Mouse (Mus musculus): ENCODE results near the gene Psmd3. TPM values are rescaled to one million over a fixed set of nuclear protein-coding genes. Genes with fewer than 3 reads are reported as not detected.

Psmd3 gene
- polyA plus RNA-seq, 1 experiment = 201 TPM

DNA sequence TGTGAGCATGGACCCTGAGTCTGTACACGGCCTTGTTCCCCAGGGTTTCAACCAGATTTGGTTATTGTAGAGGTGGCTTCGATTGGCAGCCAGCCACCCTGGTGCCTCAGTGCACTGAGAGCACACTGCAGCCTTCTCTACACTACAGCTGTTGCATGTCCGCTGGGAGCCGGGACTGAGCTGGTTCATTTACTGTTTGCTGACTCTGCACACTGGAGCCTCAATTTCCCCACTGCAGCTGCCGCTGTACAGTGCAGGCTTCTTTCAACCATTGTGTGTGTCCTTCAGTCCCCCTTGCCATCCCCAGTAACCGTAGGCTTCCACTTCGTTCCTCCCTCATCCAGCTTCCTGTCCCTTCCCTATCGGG lies 57.7 kb downstream of the Psmd3 start:
- TF ChIP-seq CTCF (IDR thresholded peaks at IDR 0.05; ENCODE audit: borderline replicate concordance, extremely low read depth, insufficient read depth, insufficient read length) (no peak), POLR2A (IDR thresholded peaks at IDR 0.05; ENCODE audit: borderline replicate concordance, extremely low read depth, insufficient read depth, insufficient read length, poor library complexity, severe bottlenecking) (no peak)
- peak; percentile 86 for DNase-seq (ENCODE audit: low read depth)

DNA sequence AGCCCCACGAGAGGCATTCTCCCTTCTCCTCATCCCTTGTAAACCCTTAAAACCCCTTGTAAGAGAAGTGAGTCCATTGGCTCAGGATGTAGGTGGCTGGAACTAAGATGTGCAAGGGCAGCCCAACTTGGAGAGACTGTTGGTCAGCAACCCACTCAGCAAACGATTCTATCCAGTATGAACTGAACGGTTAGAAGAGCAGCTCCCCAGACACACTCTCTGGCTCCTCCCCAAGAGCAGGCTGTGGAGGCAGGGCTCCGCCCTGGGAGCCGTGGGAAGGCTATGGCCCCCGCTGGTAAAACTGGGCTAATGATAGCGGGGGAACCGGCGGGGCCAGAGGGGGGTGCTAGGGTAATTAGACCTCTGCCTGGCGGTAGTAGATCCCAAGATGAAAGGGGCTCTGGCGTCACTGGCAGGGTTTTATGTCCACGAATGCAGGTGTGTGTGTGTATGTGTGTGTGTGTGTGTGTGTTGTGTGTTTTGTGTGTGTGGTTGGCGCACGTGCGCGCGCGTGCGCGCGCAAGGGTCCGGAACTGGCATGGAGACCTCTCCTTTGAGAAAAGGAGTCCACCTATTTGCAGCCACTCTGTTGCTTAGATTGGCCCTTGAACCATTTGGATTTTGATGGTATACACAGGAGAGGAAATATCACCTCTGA lies 58.2 kb downstream of the Psmd3 start, which contains the start of gene Thra:
Thra (plus strand) TSS at position 246 of the 658 bp plus-strand sequence.
- TF ChIP-seq POLR2A (IDR thresholded peaks at IDR 0.05; ENCODE audit: borderline replicate concordance, extremely low read depth, insufficient read depth, insufficient read length, poor library complexity, severe bottlenecking) (peak; percentile 29; the same call in 1 of the 2 replicates), CTCF (IDR thresholded peaks at IDR 0.05; ENCODE audit: borderline replicate concordance, extremely low read depth, insufficient read depth, insufficient read length) (no peak)
- DNase-seq (ENCODE audit: low read depth) = peak; percentile 86

DNA sequence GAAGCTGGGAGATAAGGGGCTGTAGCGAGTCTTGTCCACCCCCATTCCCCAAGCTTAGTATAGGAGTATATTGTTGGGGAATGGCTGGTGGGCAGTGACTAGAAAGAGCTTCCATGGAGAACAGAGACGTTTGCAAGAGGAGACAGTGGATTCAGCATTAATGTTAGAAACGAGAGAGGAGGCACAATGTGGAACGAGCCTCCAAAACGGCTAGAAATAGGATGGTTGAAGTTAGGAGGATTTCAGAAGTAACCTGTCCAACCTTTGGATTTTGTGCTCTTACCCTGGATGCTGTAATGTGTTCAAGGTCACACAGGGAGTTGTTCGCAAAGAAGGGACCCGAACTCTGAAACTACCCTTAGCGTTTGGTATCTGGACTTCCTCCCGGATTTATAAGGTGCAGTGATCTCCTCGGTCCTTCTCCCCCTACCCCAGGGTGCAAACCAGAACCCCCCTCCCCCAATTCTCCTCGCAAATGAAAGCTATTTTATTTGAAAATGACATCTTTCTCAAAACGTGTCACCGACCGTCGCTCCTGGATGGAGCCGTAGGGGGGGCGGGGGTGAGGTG lies 58.8 kb downstream of the Psmd3 start:
- TF ChIP-seq POLR2A (IDR thresholded peaks at IDR 0.05; ENCODE audit: borderline replicate concordance, extremely low read depth, insufficient read depth, insufficient read length, poor library complexity, severe bottlenecking) = no peak
- DNase-seq (ENCODE audit: low read depth) = no peak

DNA sequence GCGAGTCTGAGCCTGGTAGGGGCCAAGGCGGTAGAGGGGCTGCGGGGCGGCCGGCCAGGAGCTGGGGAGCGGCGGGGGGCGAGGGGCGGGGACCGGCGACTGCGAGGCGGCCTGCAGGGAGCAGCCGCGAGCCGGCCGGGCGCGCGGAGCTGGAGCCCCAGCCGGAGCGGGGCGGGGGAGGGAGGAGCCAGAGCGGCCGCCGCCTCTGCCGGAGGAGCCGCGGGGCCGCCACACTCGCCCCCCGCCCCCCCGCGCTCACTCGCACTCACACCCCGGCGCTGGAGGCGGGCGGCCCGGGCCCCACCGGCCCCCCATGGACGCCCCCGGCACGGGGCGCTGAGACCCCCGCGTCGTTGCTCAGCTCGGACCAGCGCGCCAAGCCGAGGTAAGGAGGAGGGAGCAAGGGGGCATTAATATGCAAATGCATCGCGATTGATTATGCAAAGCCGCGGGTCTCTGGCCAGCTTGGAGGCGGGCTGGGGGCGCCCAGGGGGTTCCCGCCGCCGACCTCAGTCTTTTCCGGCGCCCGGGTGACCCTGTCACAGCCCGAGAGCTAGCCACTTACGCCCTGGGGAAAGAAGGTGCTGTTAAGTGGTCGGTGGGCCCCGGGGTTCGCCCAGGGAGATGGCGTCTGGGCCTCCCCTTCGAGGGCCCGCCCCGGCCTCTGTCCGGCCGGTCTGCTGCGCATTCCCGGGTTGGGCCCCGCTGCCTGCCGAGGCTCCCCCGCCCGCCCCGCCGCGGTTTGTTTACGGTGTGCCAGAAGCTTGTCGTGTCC lies 59.5 kb downstream of the Psmd3 start:
- DNase-seq (ENCODE audit: low read depth) = peak; percentile 93
- peak; percentile 45; the same call in 1 of the 2 replicates for TF ChIP-seq POLR2A (IDR thresholded peaks at IDR 0.05; ENCODE audit: borderline replicate concordance, extremely low read depth, insufficient read depth, insufficient read length, poor library complexity, severe bottlenecking)
- peak; percentile 35; the same call in 1 of the 2 replicates for TF ChIP-seq CTCF (IDR thresholded peaks at IDR 0.05; ENCODE audit: borderline replicate concordance, extremely low read depth, insufficient read depth, insufficient read length)

DNA sequence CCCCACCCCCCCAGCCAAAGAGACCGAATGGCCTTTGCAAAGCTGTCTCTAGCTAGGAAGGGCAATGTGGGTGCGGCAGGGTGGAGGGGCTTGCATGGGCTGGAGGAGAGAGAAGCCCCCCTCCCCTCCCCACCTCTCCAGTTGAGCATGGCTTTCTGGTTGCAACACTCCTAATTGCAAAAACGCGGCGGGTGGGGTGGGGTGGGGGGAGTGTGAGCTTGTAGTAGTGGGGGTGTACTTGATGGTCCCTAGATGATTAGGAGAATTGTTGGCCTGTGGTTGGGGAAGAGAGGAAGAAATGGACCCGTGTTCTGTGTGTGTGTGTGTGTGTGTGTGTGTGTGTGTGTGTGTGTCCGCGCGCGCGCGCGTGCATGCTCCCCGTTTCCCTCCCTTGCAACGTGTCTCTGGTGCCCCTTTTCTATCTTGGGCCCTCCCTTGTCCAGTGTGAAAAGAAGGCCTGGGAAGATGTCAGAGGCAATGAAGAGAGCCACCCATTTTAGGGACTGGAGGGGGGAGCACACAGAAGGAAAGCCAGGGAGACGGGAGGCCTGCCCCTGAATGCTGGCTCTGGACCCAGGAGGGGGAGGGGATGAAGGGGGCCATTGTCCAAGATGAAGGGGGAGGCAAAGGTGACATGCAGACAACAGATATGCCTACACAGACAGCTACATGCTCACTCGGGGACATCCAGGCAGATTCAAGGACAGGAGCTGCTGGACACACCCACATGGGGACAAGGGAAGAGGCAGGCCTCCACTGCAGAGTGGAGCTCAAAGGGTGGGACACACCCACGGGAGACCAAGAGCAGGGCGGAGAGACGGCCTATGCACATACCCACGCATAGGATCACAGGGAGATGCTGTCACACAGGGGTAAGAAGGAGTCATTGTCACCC lies 60.3 kb downstream of the Psmd3 start:
- no peak for TF ChIP-seq POLR2A (IDR thresholded peaks at IDR 0.05; ENCODE audit: borderline replicate concordance, extremely low read depth, insufficient read depth, insufficient read length, poor library complexity, severe bottlenecking)
- no peak for TF ChIP-seq CTCF (IDR thresholded peaks at IDR 0.05; ENCODE audit: borderline replicate concordance, extremely low read depth, insufficient read depth, insufficient read length)

DNA sequence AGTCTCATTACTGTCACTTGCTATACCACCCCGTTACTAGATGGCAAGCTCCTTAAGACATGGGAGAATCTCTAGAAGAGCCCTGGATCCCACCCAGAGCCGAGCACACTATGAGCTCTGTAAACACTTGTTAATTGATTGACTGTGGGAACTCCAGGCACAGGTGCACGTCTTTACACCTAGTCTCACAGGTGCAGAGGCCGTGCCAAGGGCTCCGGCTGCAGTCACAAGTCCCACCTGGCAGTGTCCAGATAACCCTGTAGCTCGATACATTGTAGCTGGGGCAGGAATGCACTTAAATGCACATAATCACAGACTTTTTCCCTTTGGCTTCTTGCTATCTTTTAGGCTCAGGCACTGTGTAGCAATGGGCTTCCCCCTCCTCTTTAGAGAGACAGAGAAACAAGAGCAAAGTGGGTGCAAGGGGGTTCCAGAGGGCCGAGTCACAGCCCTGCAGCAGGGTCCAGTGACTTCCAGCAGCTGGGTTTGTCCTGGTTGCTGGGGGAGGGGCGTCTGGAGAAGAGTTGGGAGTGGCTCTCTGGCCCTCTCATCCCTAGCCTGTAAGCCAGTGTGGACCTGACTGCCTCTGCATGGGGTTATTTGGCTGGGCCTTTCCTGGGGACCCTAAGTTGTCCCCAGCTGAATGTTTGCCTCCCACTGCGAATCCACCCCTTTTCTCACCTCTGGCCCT lies 61.4 kb downstream of the Psmd3 start:
- no peak for TF ChIP-seq POLR2A (IDR thresholded peaks at IDR 0.05; ENCODE audit: borderline replicate concordance, extremely low read depth, insufficient read depth, insufficient read length, poor library complexity, severe bottlenecking)
- TF ChIP-seq CTCF (IDR thresholded peaks at IDR 0.05; ENCODE audit: borderline replicate concordance, extremely low read depth, insufficient read depth, insufficient read length) = no peak
- peak; percentile 86 for DNase-seq (ENCODE audit: low read depth)

More for the DNA sequence above, 60.3 kb downstream of the Psmd3 start:
- peak; percentile 85 for DNase-seq (ENCODE audit: low read depth)

DNA sequence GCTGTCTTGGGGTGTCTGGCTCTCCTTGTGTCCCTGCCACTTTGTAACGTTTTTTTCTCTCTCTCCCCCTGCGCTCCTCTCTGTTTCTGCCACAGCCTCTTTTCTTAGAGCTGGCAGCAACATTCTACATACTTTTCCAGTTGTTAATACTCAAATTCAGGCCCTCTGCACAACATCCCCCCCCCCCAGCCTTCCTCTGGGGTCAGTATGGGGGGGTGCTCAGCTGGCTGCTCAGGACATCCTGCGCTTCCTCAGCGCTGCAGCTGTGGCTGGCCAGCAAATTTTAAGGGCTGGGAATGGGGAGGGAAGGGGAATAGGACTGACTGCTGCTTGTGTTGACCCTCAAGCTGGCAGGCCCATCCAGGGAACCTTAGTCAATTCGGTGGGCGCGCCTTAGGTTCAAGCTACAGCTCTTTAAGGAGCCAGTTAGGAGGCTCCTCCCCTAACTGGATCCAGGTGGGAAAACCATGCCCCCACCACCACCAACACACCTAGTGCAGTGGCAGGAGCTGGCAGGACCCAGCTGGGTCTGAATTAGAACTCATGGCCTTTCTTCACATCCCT lies 62.2 kb downstream of the Psmd3 start:
- TF ChIP-seq POLR2A (IDR thresholded peaks at IDR 0.05; ENCODE audit: borderline replicate concordance, extremely low read depth, insufficient read depth, insufficient read length, poor library complexity, severe bottlenecking) (no peak), CTCF (IDR thresholded peaks at IDR 0.05; ENCODE audit: borderline replicate concordance, extremely low read depth, insufficient read depth, insufficient read length) (no peak)
- no peak for DNase-seq (ENCODE audit: low read depth)

Other genes with a start within 250 kb of the Psmd3 start
- gene Mien1, start 243.6 kb upstream of the Psmd3 start, polyA plus RNA-seq (2012; rRNA removed) = 130 and 147 TPM in 2 replicates
- gene Grb7, start 236.2 kb upstream of the Psmd3 start, polyA plus RNA-seq (2012; rRNA removed) = 0.83 and 1.0 TPM in 2 replicates
- 0.07 and 0.20 TPM in 2 replicates for gene Ikzf3, start 136.5 kb upstream of the Psmd3 start, polyA plus RNA-seq (2012; rRNA removed)
- 0.06 and 0.30 TPM in 2 replicates for gene Zpbp2, start 131.5 kb upstream of the Psmd3 start, polyA plus RNA-seq (2012; rRNA removed)
- gene Ormdl3, start 95.2 kb upstream of the Psmd3 start, polyA plus RNA-seq (2012; rRNA removed) = 80.6 and 94.6 TPM in 2 replicates
- not detected in 2 replicates for gene Lrrc3c, start 84.3 kb upstream of the Psmd3 start, polyA plus RNA-seq (2012; rRNA removed)
- 0.08 and 0.33 TPM in 2 replicates for gene Gm12355, start 56.9 kb upstream of the Psmd3 start, polyA plus RNA-seq (2012; rRNA removed)
- not detected in 2 replicates for gene Gsdma3, start 56.2 kb upstream of the Psmd3 start, polyA plus RNA-seq (2012; rRNA removed)
- not detected in 2 replicates for gene Gsdma2, start 35.8 kb upstream of the Psmd3 start, polyA plus RNA-seq (2012; rRNA removed)
- gene Gsdma, start 18.2 kb upstream of the Psmd3 start, polyA plus RNA-seq (2012; rRNA removed) = 0.09 TPM in 1 of 2 replicates, not detected in the other
- 0.10 TPM in 1 of 2 replicates, not detected in the other for gene Csf3, start 18.7 kb downstream of the Psmd3 start, polyA plus RNA-seq (2012; rRNA removed)
- 134 and 170 TPM in 2 replicates for gene Med24, start 46.9 kb downstream of the Psmd3 start, polyA plus RNA-seq (2012; rRNA removed)
- gene Thra, start 58.1 kb downstream of the Psmd3 start, polyA plus RNA-seq (2012; rRNA removed) = 600 and 616 TPM in 2 replicates
- gene Nr1d1, start 92.8 kb downstream of the Psmd3 start, polyA plus RNA-seq (2012; rRNA removed) = 3.6 and 4.1 TPM in 2 replicates
- gene Msl1, start 113.0 kb downstream of the Psmd3 start, polyA plus RNA-seq (2012; rRNA removed) = 92.1 and 104 TPM in 2 replicates
- 66.6 and 74.3 TPM in 2 replicates for gene Casc3, start 122.4 kb downstream of the Psmd3 start, polyA plus RNA-seq (2012; rRNA removed)
- gene Rapgefl1, start 154.2 kb downstream of the Psmd3 start, polyA plus RNA-seq (2012; rRNA removed) = 22.0 and 33.5 TPM in 2 replicates
- gene Wipf2, start 181.1 kb downstream of the Psmd3 start, polyA plus RNA-seq (2012; rRNA removed) = 11.0 and 14.7 TPM in 2 replicates
- gene Cdc6, start 225.2 kb downstream of the Psmd3 start, polyA plus RNA-seq (2012; rRNA removed) = 4.5 and 6.2 TPM in 2 replicates
- 8.4 and 14.4 TPM in 2 replicates for gene Rara, start 245.3 kb downstream of the Psmd3 start, polyA plus RNA-seq (2012; rRNA removed)

Data from brain, embryonic 14.5 days (tissue).